10 mouse cellular contexts compared by ENCODE assay signal in genomic region chr17:6979380-6979779, GRCm38 (mm10). TPM values are rescaled to one million over a fixed set of nuclear protein-coding genes. Genes with fewer than 3 reads are reported as not detected.
DNase-seq lines count a peak whose midpoint lies in the region; ATAC-seq and TF ChIP-seq lines count a peak whose summit lies in the region.
"Not testable (repeated sequence)": the region's sequence is repeated elsewhere in the genome, so short reads cannot be mapped to it uniquely, and the experiment has no call there.
"Had no signal": no experiment of that assay in that cellular context is flagged by ENCODE, and none has a peak within 500 bp of the region (broad histone marks: within the 10 kb centered on the region; RNA-seq: fewer than 3 reads in every experiment).

No protein-coding gene starts in this region.

- not testable (repeated sequence) for ATAC-seq in forebrain, embryonic 11.5 days (replicated peaks; ENCODE audit: low FRiP score); heart, embryonic 14.5 days (ENCODE audit: insufficient number of reproducible peaks, insufficient read depth, low FRiP score, low read depth); neural tube, embryonic 15.5 days (ENCODE audit: low FRiP score)
- ATAC-seq in intestine, embryonic 16.5 days = peak; percentile 36; the same call in 1 of the 2 replicates
- ATAC-seq in megakaryocyte-erythroid progenitor cell, adult 5-6 weeks (replicated peaks; ENCODE audit: low FRiP score, low TSS enrichment, poor library complexity, severe bottlenecking) = 0 out of 2 replicates have a peak, but pooled peaks have one; percentile 8

- not testable (repeated sequence) for H3K9me3 ChIP-seq in forebrain, embryonic 11.5 days (ENCODE audit: control insufficient read depth, low read length); heart, embryonic 14.5 days (ENCODE audit: control insufficient read depth, low read length); intestine, embryonic 16.5 days (ENCODE audit: control insufficient read depth, low read length); neural tube, embryonic 15.5 days (replicated peaks)

- TF ChIP-seq CTCF in bone marrow, adult 2 months (IDR thresholded peaks at IDR 0.05; ENCODE audit: control insufficient read depth, insufficient read depth, low read length); liver, adult 2 months (IDR thresholded peaks at IDR 0.05; ENCODE audit: low read depth, low read length): not testable (repeated sequence)

- not testable (repeated sequence) for H3K79me2 ChIP-seq in liver, adult 2 months (ENCODE audit: control insufficient read depth, insufficient read depth, low read length)

- not testable (repeated sequence) for H3K27ac ChIP-seq in bone marrow, adult 2 months (ENCODE audit: control insufficient read depth, insufficient read depth, low read depth, low read length, poor library complexity); forebrain, embryonic 11.5 days (ENCODE audit: low read depth, low read length); heart, embryonic 14.5 days (replicated peaks in 1 of 2; ENCODE audit: control insufficient read depth in 1 of 2, insufficient read depth in 1 of 2, low read depth in 2 of 2, low read length in 2 of 2); intestine, embryonic 16.5 days (ENCODE audit: low read length); liver, adult 2 months (replicated peaks; ENCODE audit: insufficient read depth, low read depth, low read length); neural tube, embryonic 15.5 days (replicated peaks)

- not testable (repeated sequence) for TF ChIP-seq POLR2A in bone marrow, adult 2 months (IDR thresholded peaks at IDR 0.05; ENCODE audit: borderline replicate concordance, control insufficient read depth, low read depth, low read length); liver, adult 2 months (IDR thresholded peaks at IDR 0.05; ENCODE audit: extremely low read depth, insufficient read depth, low read length)

- peak; percentile 40 for DNase-seq in forebrain, embryonic 11.5 days (ENCODE audit: low spot score)
- DNase-seq in liver, adult 2 months (ENCODE audit: extremely low read depth, low read depth, low spot score) = peak; percentile 56

- H3K36me3 ChIP-seq in forebrain, embryonic 11.5 days (ENCODE audit: control insufficient read depth, insufficient read depth, low read length); heart, embryonic 14.5 days (ENCODE audit: control insufficient read depth, insufficient read depth, low read length); intestine, embryonic 16.5 days (ENCODE audit: control insufficient read depth, insufficient read depth, low read length); liver, adult 2 months (ENCODE audit: control insufficient read depth, insufficient read depth, low read length); neural tube, embryonic 15.5 days: not testable (repeated sequence)

- H3K9ac ChIP-seq in forebrain, embryonic 11.5 days (ENCODE audit: low read length) = peak overlapping the region; percentile 61; the same call in 1 of the 2 replicates
- H3K9ac ChIP-seq in heart, embryonic 14.5 days (ENCODE audit: low read length) = peak overlapping the region; percentile 78
- peak overlapping the region; percentile 73 for H3K9ac ChIP-seq in intestine, embryonic 16.5 days (ENCODE audit: low read depth, low read length)
- H3K9ac ChIP-seq in liver, adult 2 months (ENCODE audit: low read depth, low read length) = peak overlapping the region; percentile 28; the same call in 1 of the 2 replicates
- not testable (repeated sequence) for H3K9ac ChIP-seq in neural tube, embryonic 15.5 days (replicated peaks)

- H3K4me1 ChIP-seq in bone marrow, adult 2 months (ENCODE audit: control insufficient read depth, insufficient read depth, low read length); forebrain, embryonic 11.5 days (replicated peaks; ENCODE audit: control insufficient read depth, insufficient read depth, low read length); heart, embryonic 14.5 days (ENCODE audit: control insufficient read depth in 2 of 2, insufficient read depth in 2 of 2, low read length in 2 of 2); intestine, embryonic 16.5 days (ENCODE audit: control insufficient read depth, insufficient read depth, low read length); liver, adult 2 months (ENCODE audit: control insufficient read depth, insufficient read depth, low read length); neural tube, embryonic 15.5 days: not testable (repeated sequence)

- peak overlapping the region; percentile 59 for H3K4me3 ChIP-seq in bone marrow, adult 2 months (replicated peaks; ENCODE audit: control insufficient read depth, low read depth, low read length)
- peak overlapping the region; percentile 42 for H3K4me3 ChIP-seq in forebrain, embryonic 11.5 days (ENCODE audit: low read depth, low read length)
- peak overlapping the region; percentile 52 to 68 for H3K4me3 ChIP-seq in heart, embryonic 14.5 days (ENCODE audit: control insufficient read depth in 1 of 2, insufficient read depth in 1 of 2, low read depth in 1 of 2, low read length in 2 of 2)
- peak overlapping the region; percentile 57 for H3K4me3 ChIP-seq in intestine, embryonic 16.5 days (ENCODE audit: low read length)
- H3K4me3 ChIP-seq in liver, adult 2 months (ENCODE audit: insufficient read depth, low read depth, low read length) = peak overlapping the region; percentile 82
- peak overlapping the region; percentile 52 for H3K4me3 ChIP-seq in neural tube, embryonic 15.5 days (replicated peaks)

- WGBS in bone marrow, adult 2 months = 8% methylated on average over 5 of the region's 5 CpGs
- 24% methylated on average over 4 of the region's 5 CpGs for WGBS in forebrain, embryonic 11.5 days
- 17% methylated on average over 5 of the region's 5 CpGs for WGBS in heart, embryonic 14.5 days
- 11% methylated on average over 5 of the region's 5 CpGs for WGBS in intestine, embryonic 16.5 days
- WGBS in liver, adult 2 months = 9% methylated on average over 5 of the region's 5 CpGs
- 13% methylated on average over 5 of the region's 5 CpGs for WGBS in neural tube, embryonic 15.5 days

- peak overlapping the region; percentile 52 for H3K4me2 ChIP-seq in forebrain, embryonic 11.5 days (ENCODE audit: low read depth, low read length, severe bottlenecking)
- H3K4me2 ChIP-seq in heart, embryonic 14.5 days (ENCODE audit: low read length) = peak overlapping the region; percentile 57
- H3K4me2 ChIP-seq in intestine, embryonic 16.5 days (ENCODE audit: low read depth, low read length) = peak overlapping the region; percentile 44
- peak overlapping the region; percentile 68 for H3K4me2 ChIP-seq in neural tube, embryonic 15.5 days

- not testable (repeated sequence) for H3K27me3 ChIP-seq in forebrain, embryonic 11.5 days (ENCODE audit: control insufficient read depth, insufficient read depth, low read length); heart, embryonic 14.5 days (ENCODE audit: control insufficient read depth, insufficient read depth, low read length); intestine, embryonic 16.5 days (replicated peaks; ENCODE audit: control insufficient read depth, insufficient read depth, low read length); liver, adult 2 months (ENCODE audit: control insufficient read depth, insufficient read depth, low read length); neural tube, embryonic 15.5 days (replicated peaks)

RNA-seq across cellular contexts. Expression of gene Gm49721, which starts 0.7 kb away (rescaled TPM):
- polyA plus RNA-seq in bone marrow, adult 2 months (2011; ENCODE audit: insufficient read depth, insufficient read length, low replicate concordance, missing spikeins) = not detected in 2 replicates
- polyA plus RNA-seq in forebrain, embryonic 11.5 days (2014; fragmentation: Nextera tagmentation; extraction: Ambion mirVana) = 0.40 TPM in 1 of 2 replicates, not detected in the other
- polyA plus RNA-seq in heart, embryonic 14.5 days (2014; fragmentation: Nextera tagmentation; extraction: Ambion mirVana) = 0.11 TPM in 1 of 2 replicates, not detected in the other
- not detected in 2 replicates for polyA plus RNA-seq in intestine, embryonic 16.5 days (2015; fragmentation: Nextera tagmentation; extraction: Ambion mirVana)
- 0.47 TPM in 1 of 2 replicates, not detected in the other for total RNA-seq in liver, adult 2 months (2014; rRNA removed)
- polyA plus RNA-seq in liver, adult 2 months (2012; rRNA removed) = 0.17 TPM in 2 replicates
- not detected in 2 replicates for total RNA-seq in megakaryocyte-erythroid progenitor cell, adult 5-6 weeks (2014; fragmentation: Nextera tagmentation)
- not detected in 2 replicates for total RNA-seq in megakaryocyte-erythroid progenitor cell, adult 5-6 weeks (2017)
- 0.23 and 0.28 TPM in 2 replicates for polyA plus RNA-seq in neural tube, embryonic 15.5 days (2015; fragmentation: Nextera tagmentation; extraction: Ambion mirVana)
- total RNA-seq: common myeloid progenitor, adult 5-6 weeks; gastrocnemius, postnatal 10 days; layer of hippocampus, postnatal 25 days had no signal

RNA-seq across cellular contexts. Expression of gene Rnaset2b, which starts 8.9 kb away (rescaled TPM):
- polyA plus RNA-seq in bone marrow, adult 2 months (2011; ENCODE audit: insufficient read depth, insufficient read length, low replicate concordance, missing spikeins) = 57.9 and 135 TPM in 2 replicates
- polyA plus RNA-seq in forebrain, embryonic 11.5 days (2014; fragmentation: Nextera tagmentation; extraction: Ambion mirVana) = 95.8 and 118 TPM in 2 replicates
- 275 and 304 TPM in 2 replicates for polyA plus RNA-seq in heart, embryonic 14.5 days (2014; fragmentation: Nextera tagmentation; extraction: Ambion mirVana)
- polyA plus RNA-seq in intestine, embryonic 16.5 days (2015; fragmentation: Nextera tagmentation; extraction: Ambion mirVana) = 265 and 286 TPM in 2 replicates
- total RNA-seq in liver, adult 2 months (2014; rRNA removed) = 160 and 194 TPM in 2 replicates
- polyA plus RNA-seq in liver, adult 2 months (2012; rRNA removed) = 113 and 123 TPM in 2 replicates
- 123 and 163 TPM in 2 replicates for total RNA-seq in megakaryocyte-erythroid progenitor cell, adult 5-6 weeks (2014; fragmentation: Nextera tagmentation)
- 276 and 277 TPM in 2 replicates for total RNA-seq in megakaryocyte-erythroid progenitor cell, adult 5-6 weeks (2017)
- 87.4 and 127 TPM in 2 replicates for polyA plus RNA-seq in neural tube, embryonic 15.5 days (2015; fragmentation: Nextera tagmentation; extraction: Ambion mirVana)

RNA-seq across cellular contexts. Expression of gene Tagap1, which starts 18.4 kb away (rescaled TPM):
- polyA plus RNA-seq in bone marrow, adult 2 months (2011; ENCODE audit: insufficient read depth, insufficient read length, low replicate concordance, missing spikeins) = 16.3 and 32.8 TPM in 2 replicates
- 58.2 and 63.7 TPM in 2 replicates for polyA plus RNA-seq in forebrain, embryonic 11.5 days (2014; fragmentation: Nextera tagmentation; extraction: Ambion mirVana)
- 34.1 and 36.1 TPM in 2 replicates for polyA plus RNA-seq in heart, embryonic 14.5 days (2014; fragmentation: Nextera tagmentation; extraction: Ambion mirVana)
- 29.7 and 37.8 TPM in 2 replicates for polyA plus RNA-seq in intestine, embryonic 16.5 days (2015; fragmentation: Nextera tagmentation; extraction: Ambion mirVana)
- total RNA-seq in liver, adult 2 months (2014; rRNA removed) = 6.8 and 7.0 TPM in 2 replicates
- polyA plus RNA-seq in liver, adult 2 months (2012; rRNA removed) = 6.9 and 10.9 TPM in 2 replicates
- total RNA-seq in megakaryocyte-erythroid progenitor cell, adult 5-6 weeks (2014; fragmentation: Nextera tagmentation) = 43.6 and 70.2 TPM in 2 replicates
- total RNA-seq in megakaryocyte-erythroid progenitor cell, adult 5-6 weeks (2017) = 35.9 and 36.3 TPM in 2 replicates
- 54.5 and 55.6 TPM in 2 replicates for polyA plus RNA-seq in neural tube, embryonic 15.5 days (2015; fragmentation: Nextera tagmentation; extraction: Ambion mirVana)

RNA-seq across cellular contexts. Expression of gene Rsph3b, which starts 30.9 kb away (rescaled TPM):
- 4.9 and 7.1 TPM in 2 replicates for polyA plus RNA-seq in bone marrow, adult 2 months (2011; ENCODE audit: insufficient read depth, insufficient read length, low replicate concordance, missing spikeins)
- 43.5 and 48.5 TPM in 2 replicates for polyA plus RNA-seq in forebrain, embryonic 11.5 days (2014; fragmentation: Nextera tagmentation; extraction: Ambion mirVana)
- 77.2 and 79.7 TPM in 2 replicates for polyA plus RNA-seq in heart, embryonic 14.5 days (2014; fragmentation: Nextera tagmentation; extraction: Ambion mirVana)
- 47.5 and 47.9 TPM in 2 replicates for polyA plus RNA-seq in intestine, embryonic 16.5 days (2015; fragmentation: Nextera tagmentation; extraction: Ambion mirVana)
- total RNA-seq in liver, adult 2 months (2014; rRNA removed) = 19.1 and 20.4 TPM in 2 replicates
- polyA plus RNA-seq in liver, adult 2 months (2012; rRNA removed) = 17.0 and 20.5 TPM in 2 replicates
- total RNA-seq in megakaryocyte-erythroid progenitor cell, adult 5-6 weeks (2014; fragmentation: Nextera tagmentation) = 25.6 and 30.5 TPM in 2 replicates
- 40.8 and 42.2 TPM in 2 replicates for total RNA-seq in megakaryocyte-erythroid progenitor cell, adult 5-6 weeks (2017)
- polyA plus RNA-seq in neural tube, embryonic 15.5 days (2015; fragmentation: Nextera tagmentation; extraction: Ambion mirVana) = 56.4 and 57.7 TPM in 2 replicates

RNA-seq across cellular contexts. Expression of gene Gm1604a, which starts 46.0 kb away (rescaled TPM):
- polyA plus RNA-seq in bone marrow, adult 2 months (2011; ENCODE audit: insufficient read depth, insufficient read length, low replicate concordance, missing spikeins) = 2.7 TPM in 1 of 2 replicates, not detected in the other
- polyA plus RNA-seq in forebrain, embryonic 11.5 days (2014; fragmentation: Nextera tagmentation; extraction: Ambion mirVana) = not detected in 2 replicates
- polyA plus RNA-seq in heart, embryonic 14.5 days (2014; fragmentation: Nextera tagmentation; extraction: Ambion mirVana) = not detected in 2 replicates
- not detected in 2 replicates for polyA plus RNA-seq in intestine, embryonic 16.5 days (2015; fragmentation: Nextera tagmentation; extraction: Ambion mirVana)
- not detected in 2 replicates for total RNA-seq in liver, adult 2 months (2014; rRNA removed)
- not detected in 2 replicates for polyA plus RNA-seq in liver, adult 2 months (2012; rRNA removed)
- 0.90 TPM in 1 of 2 replicates, not detected in the other for total RNA-seq in megakaryocyte-erythroid progenitor cell, adult 5-6 weeks (2014; fragmentation: Nextera tagmentation)
- total RNA-seq in megakaryocyte-erythroid progenitor cell, adult 5-6 weeks (2017) = not detected in 2 replicates
- polyA plus RNA-seq in neural tube, embryonic 15.5 days (2015; fragmentation: Nextera tagmentation; extraction: Ambion mirVana) = 0.41 and 0.43 TPM in 2 replicates
- total RNA-seq: gastrocnemius, postnatal 10 days had no signal
